Mouse (Mus musculus) liver, postnatal 0 days (tissue): ENCODE measurements around the gene Frmd6. TPM values are rescaled to one million over a fixed set of nuclear protein-coding genes. Genes with fewer than 3 reads are reported as not detected.

Experiments
- ATAC-seq: fragments of 200-750 bp; cut with Nextera tagmentation; 2 replicates; pipeline ENCODE4 v1.8.0; 2017; ENCODE audit warnings: mild to moderate bottlenecking, moderate library complexity
- DNase-seq: peaks from one replicate; pipeline ENCODE4 v3.0.0-alpha.2; 2016
- H3K27ac ChIP-seq: fragments of 300-500 bp; sonication (generic); 2 replicates; pipeline ENCODE4 v1.5.1; 2014; ENCODE audit warnings: antibody characterized with exemption, moderate library complexity, mild to moderate bottlenecking, low read depth
- H3K27me3 ChIP-seq: fragments of 300-500 bp; sonication (generic); 2 replicates; pipeline ENCODE4 v1.6.1; 2014; ENCODE audit warnings: low read length, control low read depth, mixed read lengths; ENCODE audit not compliant: insufficient read depth
- H3K36me3 ChIP-seq: fragments of 300-500 bp; sonication (generic); replicated peaks from 2 replicates; pipeline ENCODE4 v1.6.1; 2014; ENCODE audit warnings: mild to moderate bottlenecking, control low read depth, low read length, moderate library complexity, mixed read lengths; ENCODE audit not compliant: insufficient read depth
- H3K4me1 ChIP-seq: fragments of 300-500 bp; sonication (generic); 2 replicates; pipeline ENCODE4 v1.6.1; 2014; ENCODE audit warnings: antibody characterized with exemption, mild to moderate bottlenecking, control low read depth; ENCODE audit not compliant: insufficient read depth
- H3K4me2 ChIP-seq: fragments of 300-500 bp; sonication (generic); 2 replicates; pipeline ENCODE4 v1.6.1; 2014; ENCODE audit warnings: low read depth, mild to moderate bottlenecking, low read length, moderate library complexity, mixed read lengths
- H3K4me3 ChIP-seq: fragments of 300-500 bp; sonication (generic); 2 replicates; pipeline ENCODE4 v1.5.1; 2014; ENCODE audit warnings: low read depth, low read length
- H3K9ac ChIP-seq: fragments of 300-500 bp; sonication (generic); replicated peaks from 2 replicates; pipeline ENCODE4 v1.6.1; 2014; ENCODE audit warnings: mild to moderate bottlenecking, moderate library complexity
- H3K9me3 ChIP-seq: fragments of 300-500 bp; sonication (generic); 2 replicates; pipeline ENCODE4 v1.6.1; 2016; ENCODE audit warnings: mild to moderate bottlenecking, control low read depth, low read length, mixed read lengths
- CTCF ChIP-seq: sonication (generic); IDR thresholded peaks from 2 replicates; pipeline ENCODE4 v1.5.1; 2016; ENCODE audit warnings: antibody characterized with exemption, low read depth
- EP300 ChIP-seq: IDR thresholded peaks from 2 replicates; pipeline ENCODE4 v1.6.1; 2016; ENCODE audit warnings: antibody characterized with exemption, low read depth, mild to moderate bottlenecking
- WGBS: fragments of 180-500 bp; shearing (Covaris S2); extraction: QIAGEN DNeasy Blood & Tissue Kit; methylation state at CpG from one replicate; pipeline ENCODE4 v1.1.7; 2014; ENCODE audit not compliant: insufficient replicate concordance; 5-methylcytosine and 5-hydroxymethylcytosine counted together
- polyA plus RNA-seq: library from polyadenylated mRNA; unstranded; fragments of >200 nt; fragmentation: Nextera tagmentation; extraction: Ambion mirVana; gene quantifications from 2 replicates; pipeline ENCODE4 v1.2.1, GENCODE M21; 2015

The Frmd6 gene
- polyA plus RNA-seq, 1 experiment from 2014 or later, result 2.0 TPM

- no peaks in the 10 kb centered on the region for H3K4me1 ChIP-seq
- no peak overlapping the region for H3K4me2 ChIP-seq
- no peaks in the 10 kb centered on the region for H3K9me3 ChIP-seq
- no peak for ATAC-seq
- H3K27ac ChIP-seq, result no peak overlapping the region
- DNase-seq, result no peak
- no peak for TF ChIP-seq CTCF
- TF ChIP-seq EP300, result no peak
- H3K9ac ChIP-seq, result no peak overlapping the region
- H3K36me3 ChIP-seq, result no peaks in the 10 kb centered on the region
- H3K4me3 ChIP-seq, result no peak overlapping the region
- WGBS, result 45% methylated on average over 3 of the region's 3 CpGs
- no peaks in the 10 kb centered on the region for H3K27me3 ChIP-seq
Observed at GRCm38 (mm10) chr12:70812822-70813465, 12.4 kb upstream of the Frmd6 start.

GRCm38 (mm10) chr12:70816731-70817130 is 8.6 kb upstream of the Frmd6 start:
- no peak overlapping the region for H3K27ac ChIP-seq
- 77% methylated on average over 2 of the region's 2 CpGs for WGBS

GRCm38 (mm10) chr12:70824017-70824416 is 1.3 kb upstream of the Frmd6 start:
- peaks cover 18% of the 10 kb centered on the region for H3K4me1 ChIP-seq
- H3K36me3 ChIP-seq, result no peaks in the 10 kb centered on the region
- no peak overlapping the region for H3K4me3 ChIP-seq
- no peak for ATAC-seq
- 70% methylated on average over 7 of the region's 7 CpGs for WGBS
- no peak for DNase-seq
- H3K9me3 ChIP-seq, result no peaks in the 10 kb centered on the region
- no peak overlapping the region for H3K27ac ChIP-seq
- no peaks in the 10 kb centered on the region for H3K27me3 ChIP-seq
- TF ChIP-seq EP300 (no peak), CTCF (no peak)
- no peak overlapping the region for H3K9ac ChIP-seq
- no peak overlapping the region for H3K4me2 ChIP-seq

More at GRCm38 (mm10) chr12:70816731-70817130, 8.6 kb upstream of the Frmd6 start:
- no peak overlapping the region for H3K4me2 ChIP-seq
- no peaks in the 10 kb centered on the region for H3K36me3 ChIP-seq
- no peak overlapping the region for H3K9ac ChIP-seq
- no peak for ATAC-seq
- TF ChIP-seq CTCF (no peak), EP300 (no peak)
- no peak for DNase-seq
- no peaks in the 10 kb centered on the region for H3K27me3 ChIP-seq
- H3K4me3 ChIP-seq, result no peak overlapping the region
- no peaks in the 10 kb centered on the region for H3K4me1 ChIP-seq
- no peaks in the 10 kb centered on the region for H3K9me3 ChIP-seq

- Histone ChIP-seq H3K27me3 (no peaks in the 10 kb centered on the region), H3K4me3 (peak overlapping the region; percentile 70), H3K9ac (peak overlapping the region; percentile 70), H3K4me1 (peaks cover 18% of the 10 kb centered on the region), H3K9me3 (no peaks in the 10 kb centered on the region), H3K36me3 (no peaks in the 10 kb centered on the region), H3K4me2 (peak overlapping the region; percentile 77), H3K27ac (peak overlapping the region; percentile 89)
- no peak for DNase-seq
- WGBS, result 1% methylated on average over 39 of the region's 55 CpGs
- peak; percentile 52 for ATAC-seq
- TF ChIP-seq CTCF (no peak), EP300 (no peak)
Observed at GRCm38 (mm10) chr12:70825651-70826317, 470 bp downstream of the Frmd6 start.

GRCm38 (mm10) chr12:70826318-70827072 is 1.2 kb downstream of the Frmd6 start:
- no peaks in the 10 kb centered on the region for H3K27me3 ChIP-seq
- H3K27ac ChIP-seq, result no peak overlapping the region; the same call in 1 of the 2 replicates
- H3K4me1 ChIP-seq, result peaks cover 18% of the 10 kb centered on the region
- H3K36me3 ChIP-seq, result no peaks in the 10 kb centered on the region
- peak overlapping the region; percentile 70 for H3K4me3 ChIP-seq
- no peak for ATAC-seq
- peak overlapping the region; percentile 70 for H3K9ac ChIP-seq
- TF ChIP-seq CTCF, result no peak
- no peak for TF ChIP-seq EP300
- 5% methylated on average over 19 of the region's 19 CpGs for WGBS
- H3K4me2 ChIP-seq, result peak overlapping the region; percentile 77
- no peaks in the 10 kb centered on the region for H3K9me3 ChIP-seq
- no peak for DNase-seq

- no peaks in the 10 kb centered on the region for H3K27me3 ChIP-seq
- no peak for DNase-seq
- TF ChIP-seq EP300 (no peak), CTCF (no peak)
- H3K36me3 ChIP-seq, result no peaks in the 10 kb centered on the region
- H3K4me2 ChIP-seq, result peak overlapping the region; percentile 77
- H3K27ac ChIP-seq, result no peak overlapping the region
- peak overlapping the region; percentile 70 for H3K4me3 ChIP-seq
- H3K4me1 ChIP-seq, result peaks cover 18% of the 10 kb centered on the region
- no peaks in the 10 kb centered on the region for H3K9me3 ChIP-seq
- no peak for ATAC-seq
- 22% methylated on average over 9 of the region's 9 CpGs for WGBS
- H3K9ac ChIP-seq, result no peak overlapping the region
Observed at GRCm38 (mm10) chr12:70827187-70827900, 2.0 kb downstream of the Frmd6 start.
